Mouse (Mus musculus) forebrain, embryonic 14.5 days (tissue): ENCODE data around the gene Podxl. TPM values are rescaled to one million over a fixed set of nuclear protein-coding genes. Genes with fewer than 3 reads are reported as not detected.

Experiments used
- ATAC-seq: fragments of 200-750 bp; cut with Nextera tagmentation; 2 replicates; pipeline ENCODE4 v1.8.0; 2017; ENCODE audit warnings: mild to moderate bottlenecking, moderate library complexity
- DNase-seq: peaks from one replicate; pipeline ENCODE4 v3.0.0-alpha.2; 2015; ENCODE audit warnings: low spot score
- H3K27ac ChIP-seq: fragments of 300-500 bp; sonication (generic); 2 replicates; pipeline ENCODE4 v1.5.1; 2014; ENCODE audit warnings: low read depth, mild to moderate bottlenecking, control low read depth, low read length, moderate library complexity
- H3K27me3 ChIP-seq: fragments of 300-500 bp; sonication (generic); replicated peaks from 2 replicates; pipeline ENCODE4 v1.6.1; 2014; ENCODE audit warnings: low read length, control low read depth, mixed read lengths; ENCODE audit not compliant: control insufficient read depth, insufficient read depth
- H3K36me3 ChIP-seq: fragments of 300-500 bp; sonication (generic); 2 replicates; pipeline ENCODE4 v1.6.1; 2014; ENCODE audit warnings: low read length, control low read depth; ENCODE audit not compliant: control insufficient read depth, insufficient read depth
- H3K4me1 ChIP-seq: fragments of 300-500 bp; sonication (generic); 2 replicates; pipeline ENCODE4 v1.6.1; 2014; ENCODE audit warnings: antibody characterized with exemption, low read length, control low read depth; ENCODE audit not compliant: control insufficient read depth, insufficient read depth
- H3K4me2 ChIP-seq: fragments of 300-500 bp; sonication (generic); 2 replicates; pipeline ENCODE4 v1.6.1; 2014; ENCODE audit warnings: mild to moderate bottlenecking, control low read depth, low read length
- H3K4me3 ChIP-seq: fragments of 300-500 bp; sonication (generic); 2 replicates; pipeline ENCODE4 v1.5.1; 2014; ENCODE audit warnings: low read depth, low read length, control low read depth
- H3K9ac ChIP-seq: fragments of 300-500 bp; sonication (generic); 2 replicates; pipeline ENCODE4 v1.6.1; 2014; ENCODE audit warnings: mild to moderate bottlenecking, low read length, control low read depth, moderate library complexity
- H3K9me3 ChIP-seq: fragments of 300-500 bp; sonication (generic); replicated peaks from 2 replicates; pipeline ENCODE4 v1.6.1; 2016; ENCODE audit warnings: low read length, control low read depth, mixed read lengths; ENCODE audit not compliant: control insufficient read depth
- WGBS: fragments of 180-500 bp; shearing (Covaris S2); extraction: QIAGEN DNeasy Blood & Tissue Kit; methylation state at CpG from one replicate; pipeline ENCODE4 v1.1.7; 2014; 5-methylcytosine and 5-hydroxymethylcytosine counted together
- polyA plus RNA-seq: library from polyadenylated mRNA; unstranded; fragments of >200 nt; fragmentation: Nextera tagmentation; extraction: Ambion mirVana; gene quantifications from 2 replicates; pipeline ENCODE4 v1.2.1, GENCODE M21; 2014

The Podxl gene
- polyA plus RNA-seq, 1 experiment from 2014 or later = 10.7 TPM

GRCm38 (mm10) chr6:31534705-31535104 lies 29.1 kb downstream of the Podxl start:
- 96% methylated on average over 5 of the region's 5 CpGs for WGBS
- DNase-seq = no peak
- no peaks in the 10 kb centered on the region for H3K36me3 ChIP-seq

GRCm38 (mm10) chr6:31531880-31532279 lies 31.9 kb downstream of the Podxl start:
- Histone ChIP-seq H3K27me3 (no peaks in the 10 kb centered on the region), H3K4me3 (no peak overlapping the region), H3K27ac (no peak overlapping the region), H3K4me1 (no peaks in the 10 kb centered on the region), H3K9me3 (no peaks in the 10 kb centered on the region), H3K36me3 (peaks cover 7% of the 10 kb centered on the region; the same call in 1 of the 2 replicates), H3K9ac (no peak overlapping the region), H3K4me2 (no peak overlapping the region)
- 98% methylated on average over 3 of the region's 3 CpGs for WGBS
- DNase-seq (no peak), ATAC-seq (no peak)

More at GRCm38 (mm10) chr6:31534705-31535104, 29.1 kb downstream of the Podxl start:
- Histone ChIP-seq H3K9ac (no peak overlapping the region), H3K4me3 (no peak overlapping the region), H3K9me3 (no peaks in the 10 kb centered on the region), H3K27me3 (no peaks in the 10 kb centered on the region), H3K4me1 (no peaks in the 10 kb centered on the region), H3K4me2 (no peak overlapping the region), H3K27ac (no peak overlapping the region)
- ATAC-seq = no peak

DNA sequence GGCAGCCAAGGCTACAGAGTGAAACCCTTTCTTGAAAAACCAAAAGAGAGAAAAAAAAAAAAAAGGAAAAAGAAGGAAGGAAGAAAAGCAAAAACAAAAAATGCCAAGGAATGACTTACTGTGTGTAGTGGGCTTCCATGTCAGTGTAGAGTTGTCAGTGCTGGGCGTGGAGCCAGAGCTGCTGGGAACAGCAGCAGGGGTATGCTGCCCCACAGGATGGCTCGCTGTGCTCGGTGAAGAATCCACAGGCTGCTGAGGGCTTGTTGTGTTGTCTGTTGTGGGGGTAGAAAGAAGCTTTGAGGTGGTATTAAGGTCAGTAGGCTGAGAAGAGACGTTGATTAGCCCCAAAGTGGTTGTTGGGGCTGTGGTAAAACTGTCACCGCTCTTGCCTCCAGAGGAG lies 35.4 kb downstream of the Podxl start:
- H3K27me3 ChIP-seq = no peaks in the 10 kb centered on the region
- H3K27ac ChIP-seq = no peak overlapping the region
- no peaks in the 10 kb centered on the region for H3K9me3 ChIP-seq
- WGBS = 91% methylated on average over 5 of the region's 5 CpGs
- ATAC-seq (no peak), DNase-seq (no peak)
- no peak overlapping the region for H3K9ac ChIP-seq
- no peak overlapping the region for H3K4me2 ChIP-seq
- H3K4me1 ChIP-seq = no peaks in the 10 kb centered on the region
- H3K36me3 ChIP-seq = peaks cover 40% of the 10 kb centered on the region
- H3K4me3 ChIP-seq = no peak overlapping the region

- ATAC-seq = no peak
These were observed 35.9 kb downstream of the Podxl start for GRCm38 (mm10) chr6:31527897-31528296.

DNA sequence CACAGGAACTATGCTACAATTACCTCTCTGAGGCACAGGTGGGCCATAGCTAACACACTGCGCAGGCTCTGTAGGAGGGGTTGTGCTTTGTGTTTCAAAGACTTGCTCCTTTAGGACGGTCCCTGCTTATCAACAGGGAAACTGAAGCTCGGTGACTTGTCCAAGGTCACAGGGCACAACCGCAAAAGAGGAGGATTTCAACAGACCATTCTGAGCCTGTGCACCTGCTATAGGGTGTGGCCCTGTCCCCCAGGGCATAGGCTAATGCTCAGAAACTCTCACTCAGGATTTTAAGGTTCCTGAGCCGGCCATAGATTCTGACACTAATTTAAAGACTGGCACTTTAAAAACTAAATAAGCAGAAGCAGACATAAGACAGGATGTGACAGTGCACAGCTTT lies 36.9 kb downstream of the Podxl start:
- ATAC-seq (no peak), DNase-seq (no peak)
- peaks cover 51% of the 10 kb centered on the region for H3K36me3 ChIP-seq
- WGBS = 90% methylated on average over 5 of the region's 5 CpGs
- H3K9ac ChIP-seq = no peak overlapping the region
- no peaks in the 10 kb centered on the region for H3K27me3 ChIP-seq
- no peak overlapping the region for H3K27ac ChIP-seq
- H3K9me3 ChIP-seq = no peaks in the 10 kb centered on the region
- no peaks in the 10 kb centered on the region for H3K4me1 ChIP-seq
- no peak overlapping the region for H3K4me2 ChIP-seq
- no peak overlapping the region for H3K4me3 ChIP-seq

More at GRCm38 (mm10) chr6:31527897-31528296, 35.9 kb downstream of the Podxl start:
- peak; percentile 68 for DNase-seq
- Histone ChIP-seq H3K9me3 (no peaks in the 10 kb centered on the region), H3K27me3 (no peaks in the 10 kb centered on the region), H3K4me3 (no peak overlapping the region), H3K4me2 (no peak overlapping the region), H3K9ac (no peak overlapping the region), H3K4me1 (no peaks in the 10 kb centered on the region), H3K36me3 (peaks cover 42% of the 10 kb centered on the region), H3K27ac (no peak overlapping the region)
- 73% methylated on average over 7 of the region's 7 CpGs for WGBS

DNA sequence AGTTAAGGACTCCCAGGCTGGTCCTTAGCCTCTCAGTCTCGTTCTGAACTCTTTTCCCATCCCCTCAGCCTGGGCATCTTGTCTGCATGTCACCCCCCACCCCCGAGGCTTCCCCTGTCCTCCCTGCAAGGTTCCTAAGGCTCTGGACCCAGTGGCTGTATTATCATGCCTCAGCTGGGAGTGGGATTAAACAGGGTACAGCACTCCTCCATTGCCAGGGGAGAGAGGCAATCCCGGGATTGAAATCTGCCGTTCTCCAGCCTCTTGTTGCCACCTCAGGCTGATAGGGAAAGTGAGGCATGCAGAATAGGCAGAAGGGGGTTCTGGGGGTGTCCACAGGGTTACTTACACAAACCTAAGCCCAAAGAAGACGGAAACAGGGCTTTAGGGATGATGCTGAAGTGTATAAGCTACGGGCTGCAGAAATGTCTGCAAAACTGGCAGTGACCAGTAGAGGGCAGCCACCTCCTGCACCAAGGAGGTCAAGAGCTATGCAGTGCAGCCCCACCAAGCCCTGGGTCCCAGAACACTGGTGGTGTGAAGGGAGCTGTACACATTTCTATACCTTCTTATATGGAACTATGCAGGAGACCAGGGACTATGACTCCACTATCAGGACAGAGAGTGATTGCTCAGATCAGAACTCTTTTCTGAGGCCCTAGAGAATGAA lies 38.4 kb downstream of the Podxl start:
- Histone ChIP-seq H3K27me3 (no peaks in the 10 kb centered on the region), H3K9ac (no peak overlapping the region)

DNA sequence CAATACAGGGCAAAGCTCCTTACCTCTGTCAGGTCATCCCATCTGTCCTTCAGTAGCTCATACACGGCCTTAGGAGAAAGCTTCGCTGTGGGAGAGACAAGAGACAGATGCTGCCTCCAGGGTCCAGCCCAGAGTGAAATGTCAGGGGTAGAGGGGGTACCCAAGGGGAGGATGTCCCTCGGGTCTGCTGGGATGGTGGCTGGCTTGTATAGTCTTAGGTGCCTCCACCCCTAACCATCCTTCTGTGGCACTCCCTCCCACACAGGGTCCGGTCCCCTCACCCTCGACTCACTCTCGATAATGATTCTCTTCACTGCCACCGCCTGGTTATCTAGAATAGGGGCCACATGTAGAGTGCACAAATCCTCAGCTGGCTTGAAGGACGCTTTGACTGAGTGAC lies 39.1 kb downstream of the Podxl start:
- 96% methylated on average over 8 of the region's 8 CpGs for WGBS
- Histone ChIP-seq H3K9me3 (no peaks in the 10 kb centered on the region), H3K27me3 (no peaks in the 10 kb centered on the region), H3K9ac (no peak overlapping the region), H3K4me3 (no peak overlapping the region), H3K36me3 (peaks cover 53% of the 10 kb centered on the region), H3K27ac (no peak overlapping the region), H3K4me1 (no peaks in the 10 kb centered on the region), H3K4me2 (no peak overlapping the region)
- no peak for ATAC-seq
- DNase-seq = no peak

More for the DNA sequence above, 38.4 kb downstream of the Podxl start:
- no peaks in the 10 kb centered on the region for H3K4me1 ChIP-seq
- no peak overlapping the region for H3K4me2 ChIP-seq
- 72% methylated on average over 6 of the region's 6 CpGs for WGBS
- no peak overlapping the region for H3K27ac ChIP-seq
- H3K36me3 ChIP-seq = peaks cover 53% of the 10 kb centered on the region
- ATAC-seq (peak; percentile 64), DNase-seq (peak; percentile 78)
- no peaks in the 10 kb centered on the region for H3K9me3 ChIP-seq
- H3K4me3 ChIP-seq = no peak overlapping the region

GRCm38 (mm10) chr6:31524121-31524520 lies 39.7 kb downstream of the Podxl start:
- Histone ChIP-seq H3K4me1 (no peaks in the 10 kb centered on the region), H3K27ac (no peak overlapping the region), H3K27me3 (no peaks in the 10 kb centered on the region), H3K9ac (no peak overlapping the region), H3K36me3 (peaks cover 53% of the 10 kb centered on the region), H3K4me2 (no peak overlapping the region), H3K4me3 (no peak overlapping the region), H3K9me3 (no peaks in the 10 kb centered on the region)
- ATAC-seq = no peak
- no peak for DNase-seq
- 94% methylated on average over 13 of the region's 13 CpGs for WGBS

DNA sequence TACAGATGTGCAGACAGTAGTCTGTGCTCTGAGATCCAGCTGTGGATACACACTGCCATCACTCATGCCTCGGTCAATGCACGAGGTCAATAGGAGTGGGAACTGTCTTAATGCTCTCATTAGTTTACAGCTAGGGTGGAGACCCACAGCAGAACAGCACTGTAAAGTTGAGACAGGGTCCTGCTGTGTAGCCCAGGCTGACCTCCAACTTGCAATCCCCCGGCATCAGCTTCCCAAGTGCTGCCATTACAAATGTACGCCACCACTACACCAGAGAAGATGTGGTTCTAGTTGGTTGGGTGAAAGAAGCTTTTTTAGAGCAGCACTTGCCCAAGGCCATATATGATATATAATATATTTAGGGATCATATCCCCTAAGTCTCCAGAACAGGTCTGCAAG lies 40.1 kb downstream of the Podxl start:
- no peak overlapping the region for H3K4me2 ChIP-seq
- H3K27ac ChIP-seq = no peak overlapping the region
- H3K9me3 ChIP-seq = no peaks in the 10 kb centered on the region
- H3K27me3 ChIP-seq = no peaks in the 10 kb centered on the region
- WGBS = 92% methylated on average over 4 of the region's 4 CpGs
- no peak overlapping the region for H3K4me3 ChIP-seq
- no peak overlapping the region for H3K9ac ChIP-seq
- H3K36me3 ChIP-seq = peaks cover 54% of the 10 kb centered on the region
- no peaks in the 10 kb centered on the region for H3K4me1 ChIP-seq
- DNase-seq (no peak), ATAC-seq (no peak)
